Mouse (Mus musculus) cerebellum, postnatal 36 days (tissue): ENCODE measurements around the gene Zfp37.
"Not testable (repeated sequence)": the region's sequence is repeated elsewhere in the genome, so short reads cannot be mapped to it uniquely, and the experiment has no call there.

Source experiments
- DNase-seq, 2 experiments: peaks; one replicate each; pipeline ENCODE4 v3.0.0; 2021 to 2022; ENCODE audit warnings: mixed read lengths in 2 of 2

The Zfp37 gene

DNA sequence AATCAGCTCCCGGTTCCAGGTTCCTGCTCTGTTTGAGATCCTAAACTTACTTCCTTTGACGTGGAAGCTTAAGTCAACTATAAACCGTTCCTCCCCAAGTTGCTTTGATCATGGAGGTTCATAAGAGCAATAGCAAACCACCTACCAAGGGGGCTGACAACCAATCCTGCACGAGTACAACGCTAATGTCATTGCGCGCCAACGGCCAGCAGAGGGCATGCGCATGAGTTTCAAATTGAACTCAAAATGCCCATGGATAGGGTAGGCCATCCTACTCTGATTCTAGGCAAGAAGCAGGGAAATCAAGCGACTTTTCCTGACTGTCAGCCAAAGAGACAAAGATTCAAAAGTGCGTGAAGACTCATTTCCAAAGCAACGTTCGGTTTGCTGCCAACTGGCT lies at the start of gene Zfp37:
Zfp37 (minus strand) TSS at position 279 of the 400 bp plus-strand sequence.
- no peak for DNase-seq

DNA sequence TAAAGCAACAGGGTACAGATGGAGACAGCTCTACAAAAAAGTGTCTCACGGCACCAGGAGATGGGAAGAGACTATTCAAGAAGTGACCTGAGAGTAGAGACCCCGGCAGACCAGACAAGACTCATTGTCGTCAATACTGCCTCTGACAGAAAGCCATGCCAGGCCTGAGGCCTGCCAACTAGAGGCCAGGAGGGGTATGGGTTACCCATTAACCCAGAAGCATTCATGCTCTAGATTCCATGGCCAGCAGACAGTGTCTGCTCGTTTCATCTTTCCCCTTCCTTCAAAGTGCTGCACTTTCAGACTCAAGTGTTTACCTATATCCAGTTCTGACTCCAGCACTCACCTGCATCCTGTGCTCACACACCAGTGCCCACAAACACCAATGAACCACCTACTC lies 47.2 kb upstream of the Zfp37 start:
- DNase-seq: no peak

DNA sequence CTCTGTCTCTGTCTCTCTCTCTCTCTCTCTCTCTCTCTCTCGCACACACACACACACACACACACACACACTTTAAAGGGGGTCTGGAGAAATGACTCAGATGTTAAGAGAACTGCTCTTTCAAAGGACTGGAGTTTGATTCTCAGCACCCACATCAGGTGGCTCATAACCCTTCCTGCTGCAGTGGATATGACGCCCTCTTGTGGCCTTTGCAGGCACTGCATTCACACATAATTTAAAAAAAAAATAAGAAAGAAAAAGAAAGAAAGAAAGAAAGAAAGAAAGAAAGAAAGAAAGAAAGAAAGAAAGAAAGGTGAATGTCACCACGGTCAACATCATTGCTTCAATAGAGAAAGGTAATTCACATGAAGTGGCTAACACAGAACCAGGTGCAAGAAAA lies 46.4 kb upstream of the Zfp37 start:
- no peak for DNase-seq

DNA sequence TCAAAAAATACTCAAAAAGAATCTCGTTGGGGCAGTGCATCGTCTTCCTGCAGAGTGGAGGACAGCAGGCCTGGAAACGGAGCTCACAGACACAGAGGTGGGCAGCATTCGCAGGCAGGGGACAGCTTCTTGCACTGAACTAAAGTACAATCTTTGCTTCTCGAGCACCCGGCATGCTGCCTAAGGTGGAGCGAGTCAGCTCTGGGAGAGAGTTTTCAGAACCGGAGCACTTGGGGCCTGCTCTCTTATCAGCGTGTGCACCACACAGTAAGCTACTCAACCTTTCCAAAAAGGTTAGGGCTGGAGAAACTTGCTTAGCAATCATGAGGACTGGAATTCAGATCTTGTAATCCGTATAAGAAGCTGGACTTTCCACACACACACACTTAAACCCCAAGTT lies 45.8 kb upstream of the Zfp37 start:
- no peak for DNase-seq

DNA sequence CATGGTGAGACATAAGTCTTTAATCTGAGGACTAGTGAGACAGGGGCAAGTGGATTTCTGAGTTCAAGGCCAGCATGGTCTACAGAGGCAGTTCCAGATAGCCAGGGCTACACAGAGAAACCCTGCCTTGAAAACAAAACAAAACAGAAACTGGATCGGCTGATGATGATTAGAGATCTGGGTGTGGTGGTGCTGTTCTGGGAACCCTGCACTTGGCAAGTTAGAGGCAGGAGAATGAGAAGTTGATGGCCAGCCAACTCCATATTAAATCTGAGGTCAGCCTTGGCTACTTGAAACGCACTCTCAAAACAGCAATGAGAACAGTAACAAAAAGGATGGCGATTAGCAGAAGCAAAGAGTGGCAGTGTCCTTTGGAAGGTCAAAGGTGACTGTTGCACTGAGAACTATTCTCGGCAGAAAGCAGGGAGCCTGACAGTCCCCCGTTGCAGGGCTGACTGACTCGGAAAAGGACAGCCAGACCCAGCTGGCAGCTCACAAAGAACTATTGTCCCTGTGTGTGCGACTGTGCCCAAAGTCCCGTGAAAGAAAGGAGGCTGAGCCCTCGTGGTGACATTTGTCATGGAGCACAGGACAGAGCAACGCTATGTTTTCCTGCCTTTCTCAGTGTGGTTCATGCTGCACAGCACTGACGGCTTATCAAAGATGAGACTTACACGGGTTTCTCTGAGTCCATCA lies 44.1 kb upstream of the Zfp37 start:
- no peak for DNase-seq

DNA sequence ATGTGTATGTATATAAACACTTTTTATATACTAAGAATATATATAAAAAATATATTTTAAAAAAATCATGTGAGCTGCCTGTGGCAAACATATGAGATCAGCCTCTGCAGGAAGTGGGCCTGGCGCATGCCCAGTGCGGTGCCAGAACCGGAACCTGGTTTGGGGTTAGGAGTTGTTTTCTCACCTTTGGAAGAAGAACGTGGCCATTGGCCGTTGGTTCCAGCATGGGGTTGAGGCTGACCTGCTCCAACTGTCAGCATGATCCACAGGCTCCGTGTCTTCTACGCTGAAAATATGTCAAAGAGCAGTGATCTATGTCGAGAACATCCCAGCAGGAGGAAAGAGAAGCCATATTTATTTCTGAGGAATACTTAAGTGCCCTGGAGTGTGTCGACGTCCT lies 43.1 kb upstream of the Zfp37 start:
- no peak for DNase-seq

DNA sequence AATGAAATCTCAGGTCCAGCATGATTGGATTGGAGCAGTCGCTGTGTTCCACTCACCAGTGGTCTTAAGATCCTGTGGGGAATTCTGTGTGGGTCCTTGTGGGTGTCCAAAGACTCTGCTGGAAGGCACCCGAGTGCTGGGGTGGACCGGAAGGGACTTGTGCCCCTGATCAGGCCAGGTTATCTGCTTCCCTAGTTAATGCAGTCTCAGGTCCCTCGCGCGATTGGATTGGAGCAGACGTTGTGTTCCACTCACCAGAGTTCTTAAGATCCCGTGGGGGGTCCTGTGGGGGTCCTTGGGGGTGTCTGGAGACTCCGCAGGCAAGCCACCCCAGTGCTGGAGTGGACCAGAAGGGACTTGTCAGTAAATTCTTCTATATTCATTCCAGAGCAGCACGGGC lies 41.8 kb upstream of the Zfp37 start:
- DNase-seq: no peak

DNA sequence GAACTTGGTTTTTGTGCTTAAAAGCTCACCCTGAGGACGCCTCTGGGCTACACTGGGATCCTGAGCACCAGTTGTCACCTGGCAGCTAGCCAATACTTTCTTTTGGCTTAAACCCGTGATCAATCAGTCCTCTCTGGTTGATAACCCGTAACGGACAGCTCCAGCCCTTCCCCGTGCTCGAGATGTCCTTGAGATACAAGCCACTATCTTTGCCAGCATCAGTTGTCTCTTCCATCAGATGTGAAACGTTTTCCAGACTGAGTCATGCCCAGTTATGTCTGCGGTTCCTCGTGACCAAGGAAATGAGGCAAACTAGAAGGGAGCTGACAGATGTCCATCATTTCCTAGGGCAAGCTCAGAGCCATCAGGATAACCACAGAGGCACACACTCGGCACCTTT lies 36.3 kb upstream of the Zfp37 start:
- no peak for DNase-seq

DNA sequence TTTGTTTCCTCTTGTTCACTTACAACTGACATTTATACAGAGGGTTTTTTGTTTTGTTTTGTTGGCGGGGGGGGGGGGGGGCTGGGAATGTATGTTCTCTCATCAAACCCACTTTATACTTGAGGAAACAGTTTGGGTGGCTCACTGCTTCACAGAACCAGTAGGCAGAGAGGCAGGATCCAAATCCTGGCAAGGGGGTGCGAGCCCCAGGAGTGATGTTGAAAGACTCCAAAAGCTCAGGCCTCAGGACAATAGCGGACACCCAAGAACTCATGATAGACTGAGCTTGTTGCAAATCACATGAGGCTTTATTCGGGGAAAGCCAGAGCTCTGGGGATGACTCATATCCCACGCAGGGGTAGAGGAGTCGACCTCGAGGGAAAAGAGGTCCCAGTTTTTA lies 35.2 kb upstream of the Zfp37 start:
- DNase-seq: not testable (repeated sequence)

DNA sequence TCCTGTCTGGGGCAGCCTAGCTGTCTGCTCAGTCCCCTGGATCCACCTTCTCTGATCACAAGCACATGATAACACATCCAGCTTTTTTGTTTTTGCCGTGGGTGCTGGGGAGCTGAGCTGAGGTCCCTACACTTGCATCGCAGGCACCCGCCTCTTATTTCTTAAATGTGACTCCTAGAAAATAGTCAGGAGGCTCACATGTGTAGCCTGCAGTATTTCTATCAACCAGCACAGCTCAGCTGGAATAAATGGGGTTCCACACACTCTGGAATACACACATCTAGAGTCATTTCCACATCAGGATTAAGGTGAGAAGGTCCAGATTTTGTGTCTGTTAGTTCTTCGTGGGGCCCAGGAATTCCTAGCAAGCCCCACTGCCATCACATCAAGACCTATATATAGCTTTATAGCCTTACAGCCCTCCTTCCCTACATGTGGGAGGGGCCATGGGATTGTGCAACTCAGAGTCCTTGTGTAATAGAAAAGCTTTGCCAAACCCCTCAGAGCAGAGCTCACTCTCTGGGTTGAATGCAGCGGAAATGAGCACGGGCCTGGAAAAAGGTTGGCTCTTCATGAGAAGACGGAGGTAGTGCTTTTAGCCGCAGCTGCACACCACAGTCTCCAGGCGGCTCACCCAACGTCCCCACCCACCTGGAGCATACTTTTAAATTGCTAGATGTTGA lies 34.4 kb upstream of the Zfp37 start:
- no peak for DNase-seq

DNA sequence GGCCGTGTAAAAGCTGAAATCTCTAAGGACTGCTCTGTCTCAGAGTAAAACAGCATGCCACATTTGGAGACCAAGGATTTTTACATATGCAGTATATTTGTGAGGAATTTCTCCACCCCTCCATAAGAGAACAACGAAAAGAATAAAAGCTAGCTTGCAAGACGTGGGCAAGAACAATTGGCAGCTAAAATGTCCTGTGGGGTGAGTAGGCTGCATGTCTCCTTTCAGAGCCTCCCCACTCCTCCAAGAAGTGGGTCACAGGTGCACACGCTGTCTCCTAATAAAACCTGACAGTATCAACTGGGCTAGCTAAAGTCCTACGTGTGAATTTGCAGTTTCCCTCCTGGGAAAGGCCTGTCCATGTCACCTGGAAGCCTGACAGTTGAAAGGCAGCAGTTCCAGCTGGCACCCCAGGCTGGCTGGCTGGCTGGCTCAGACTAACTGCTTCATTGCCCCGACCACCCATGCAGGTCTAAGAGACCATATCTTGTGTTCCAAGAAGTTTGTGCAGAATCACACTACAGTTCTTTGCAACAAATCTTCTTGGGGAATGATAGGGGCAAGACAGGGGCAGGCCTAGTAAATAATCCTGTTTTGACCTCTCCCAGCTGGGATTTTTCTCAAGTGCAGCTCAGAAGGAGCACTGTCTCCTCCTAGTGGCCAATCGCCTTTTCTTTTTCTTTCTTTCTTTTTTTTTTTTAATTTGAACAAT lies 32.4 kb upstream of the Zfp37 start:
- DNase-seq: no peak

DNA sequence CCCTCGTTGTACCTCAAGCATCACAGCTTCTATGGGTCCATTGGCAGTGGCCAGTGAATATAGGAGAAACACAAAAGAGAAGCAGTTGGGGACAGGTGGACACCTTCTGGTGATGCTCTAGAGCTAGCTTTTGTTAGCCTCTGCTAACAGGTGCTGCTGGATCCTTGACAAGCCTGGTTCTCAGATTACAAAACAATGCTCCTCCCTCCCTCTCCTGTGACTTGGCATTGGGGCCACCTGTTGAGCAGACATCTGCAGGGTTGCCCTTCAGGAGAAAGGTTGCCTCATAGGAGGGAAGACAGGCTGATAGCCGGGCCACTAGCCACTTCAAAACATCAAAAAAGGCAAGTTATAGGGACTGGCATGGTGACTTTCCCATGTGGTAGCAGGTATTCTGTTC lies 31.4 kb upstream of the Zfp37 start, which contains the start of gene Slc31a2:
Slc31a2 (plus strand) TSS at position 287 of the 400 bp plus-strand sequence.
- no peak for DNase-seq

DNA sequence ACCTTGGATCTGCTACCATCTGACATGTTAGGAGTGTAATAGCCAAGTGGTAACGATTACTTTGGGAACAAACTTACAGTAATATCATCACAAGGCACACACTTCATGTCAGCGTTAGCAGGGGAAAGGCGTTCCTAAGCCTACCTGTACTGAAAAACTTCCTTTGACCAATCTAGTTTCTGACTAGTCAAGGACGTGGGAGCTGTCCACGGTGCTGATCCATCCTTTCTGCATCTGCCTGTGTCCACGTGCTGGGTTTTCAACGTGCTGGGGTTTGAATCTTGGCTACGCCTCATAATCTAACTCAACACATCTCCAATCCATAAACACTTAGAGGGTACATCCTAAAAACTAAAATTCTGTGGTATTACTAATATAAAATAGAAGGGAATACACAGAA lies 26.1 kb upstream of the Zfp37 start:
- no peak for DNase-seq

DNA sequence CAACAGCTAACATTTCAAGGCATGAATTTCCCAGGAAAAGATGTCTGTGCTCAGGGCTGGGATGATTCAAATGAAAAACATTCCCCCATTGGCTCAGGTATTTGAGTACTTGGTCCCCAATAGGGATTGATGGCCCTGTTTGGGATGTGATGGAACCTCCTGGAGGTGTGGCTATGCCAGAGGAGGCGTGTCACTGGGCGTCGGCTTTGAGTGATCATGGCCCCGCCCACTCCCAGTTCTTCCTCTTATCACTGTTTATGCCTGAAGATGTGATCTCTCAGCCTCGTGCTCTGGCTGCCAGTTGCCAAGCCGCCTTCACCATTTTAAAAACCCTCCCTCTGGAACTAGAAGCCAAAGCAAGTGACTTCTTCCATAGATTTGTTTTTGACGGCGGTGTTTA lies 23.7 kb upstream of the Zfp37 start:
- no peak for DNase-seq

DNA sequence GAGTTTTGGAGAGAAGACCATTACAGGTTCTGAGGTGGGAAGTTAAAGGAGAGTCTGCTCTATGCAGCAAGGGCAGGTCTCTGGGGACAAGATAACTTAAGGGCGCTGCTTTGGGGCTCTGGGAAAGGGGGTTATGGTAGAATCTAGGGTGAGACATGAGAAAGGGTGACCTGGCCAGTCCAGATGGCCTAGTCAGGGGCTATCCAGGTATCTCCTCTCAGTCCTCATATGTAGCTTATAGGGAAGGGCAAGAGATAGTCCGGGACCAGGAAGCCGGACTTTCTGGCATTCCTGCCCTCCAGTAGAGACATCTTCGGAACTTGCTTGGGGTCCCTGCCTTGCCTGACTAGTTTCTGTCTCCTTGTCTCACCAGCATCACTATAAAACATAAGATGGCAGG lies 20.9 kb upstream of the Zfp37 start:
- no peak for DNase-seq

DNA sequence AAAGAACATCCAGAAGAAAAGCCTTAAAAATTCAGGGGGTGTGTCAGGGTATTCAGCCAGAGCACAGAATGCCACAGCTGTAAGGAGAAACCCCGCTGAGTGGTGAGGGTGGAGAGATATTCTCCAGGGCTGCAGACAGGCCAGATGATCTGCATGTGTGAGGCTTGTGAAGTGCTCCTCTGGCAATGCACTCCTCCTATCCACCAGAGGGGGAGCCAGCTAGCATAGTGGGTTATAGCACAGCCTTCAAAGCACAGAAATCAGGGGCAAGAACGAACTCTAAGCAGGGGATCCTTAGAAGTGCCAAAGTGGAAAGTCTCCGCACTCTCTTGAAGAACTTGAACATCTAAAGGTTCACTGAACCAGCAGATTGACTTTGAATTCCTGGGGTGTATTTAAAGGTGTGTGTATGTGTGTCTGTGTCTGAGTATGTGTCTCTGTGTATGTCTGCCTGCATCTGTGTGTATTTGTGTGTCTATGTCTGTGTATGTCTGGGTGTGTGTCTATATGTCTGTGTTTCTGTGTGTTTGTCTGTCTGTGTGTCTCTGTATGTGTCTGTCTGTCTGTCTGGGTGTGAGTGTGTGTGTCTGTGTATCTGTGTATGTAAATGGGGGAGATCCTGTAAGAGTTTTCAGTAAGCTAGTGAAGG lies 20.2 kb upstream of the Zfp37 start:
- no peak for DNase-seq

DNA sequence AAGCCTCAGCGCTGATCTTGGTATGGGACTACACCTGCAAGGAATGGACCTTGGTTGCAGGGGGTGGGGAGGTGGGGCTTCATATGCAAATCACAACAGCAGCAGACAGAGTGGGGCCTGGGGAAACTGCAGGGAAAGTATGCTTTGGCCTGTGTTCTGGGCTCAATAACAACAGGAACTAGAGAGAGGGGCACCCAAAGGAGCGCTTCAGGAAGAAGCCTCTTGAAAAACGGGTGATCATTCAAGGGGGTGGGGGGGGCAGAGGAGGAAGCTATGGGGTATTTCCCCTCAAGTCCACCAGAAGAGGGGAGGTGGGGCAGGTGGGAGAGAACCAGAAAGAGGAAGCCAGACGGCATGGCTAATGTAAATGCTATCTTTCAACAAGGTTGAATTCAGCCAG lies 17.5 kb upstream of the Zfp37 start:
- DNase-seq: no peak

DNA sequence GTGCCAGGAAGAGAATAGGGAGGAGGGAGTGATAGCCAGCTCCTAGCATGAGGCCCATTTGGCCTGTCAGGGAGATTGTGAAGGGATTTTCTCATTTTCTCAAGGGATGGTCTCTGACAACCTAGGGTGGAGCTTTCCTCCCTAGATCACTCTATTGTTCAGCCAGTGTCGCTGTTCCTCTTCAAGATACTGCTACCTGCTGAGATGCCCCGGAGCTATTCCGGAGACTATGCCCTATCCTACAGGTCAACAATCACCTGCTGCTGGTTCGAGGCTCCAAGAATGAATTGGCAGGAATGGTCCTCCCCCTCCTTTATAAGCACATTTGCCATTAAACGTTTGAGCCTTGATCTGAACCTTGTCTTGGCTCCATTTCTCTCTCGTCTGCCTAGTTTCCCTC lies 9.7 kb upstream of the Zfp37 start:
- DNase-seq: no peak

DNA sequence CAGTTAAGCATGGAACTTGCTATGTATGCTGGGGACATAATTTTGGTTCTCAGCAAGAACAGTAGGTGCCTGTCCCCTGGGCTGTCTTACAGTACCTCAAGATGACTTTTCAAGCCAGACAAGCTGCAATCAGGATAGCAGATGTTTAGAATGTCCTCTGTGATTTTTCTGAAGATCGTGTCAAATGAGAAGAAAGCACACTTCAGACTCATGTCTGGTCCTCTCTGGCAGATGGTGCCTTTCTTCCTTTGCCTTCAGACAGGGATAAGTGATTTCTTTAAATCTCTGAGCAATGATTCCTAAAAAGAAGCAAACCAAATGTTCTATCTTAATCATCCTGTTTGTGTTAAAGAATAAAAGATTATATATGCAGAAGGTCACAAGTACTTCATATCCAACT lies 694 bp downstream of the Zfp37 start:
- no peak for DNase-seq

DNA sequence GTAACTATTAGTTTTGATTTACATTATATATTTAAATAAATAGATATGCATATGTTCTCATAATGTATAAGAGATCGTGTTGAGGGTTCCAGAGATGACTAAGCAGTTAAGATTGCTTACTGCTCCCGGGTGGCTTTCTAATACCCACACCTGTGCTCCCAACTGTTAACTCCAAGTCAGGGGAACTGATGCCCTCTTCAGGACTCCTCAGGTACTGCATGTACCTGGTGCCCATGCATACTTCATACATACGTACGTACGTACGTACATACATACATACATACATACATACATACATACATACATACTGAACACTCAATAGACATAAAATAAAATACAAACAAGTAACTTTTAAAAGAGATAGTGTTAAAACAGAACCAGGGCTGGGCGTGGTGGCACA lies 1.4 kb downstream of the Zfp37 start:
- peak; percentile 14 to 26 for DNase-seq

DNA sequence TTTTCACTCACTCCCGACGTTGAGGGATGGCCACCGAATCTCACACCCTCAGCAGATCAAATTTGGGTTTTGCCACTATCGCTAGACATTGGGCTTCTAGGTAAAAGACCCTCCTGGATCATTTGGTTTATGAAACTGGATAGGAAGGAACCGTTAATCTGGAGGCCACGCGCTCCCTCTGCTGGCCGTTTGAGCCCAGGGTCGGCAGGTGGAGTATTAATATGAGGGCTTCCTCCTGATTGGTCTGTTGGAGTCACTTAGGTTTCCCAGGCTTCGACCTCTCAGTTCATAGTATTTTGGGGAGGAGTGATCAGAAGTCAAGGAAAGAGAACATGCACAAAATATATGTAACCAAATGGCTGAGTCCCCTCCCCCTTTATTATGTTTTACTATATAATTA lies 2.5 kb downstream of the Zfp37 start:
- peak; percentile 50 to 54 for DNase-seq

DNA sequence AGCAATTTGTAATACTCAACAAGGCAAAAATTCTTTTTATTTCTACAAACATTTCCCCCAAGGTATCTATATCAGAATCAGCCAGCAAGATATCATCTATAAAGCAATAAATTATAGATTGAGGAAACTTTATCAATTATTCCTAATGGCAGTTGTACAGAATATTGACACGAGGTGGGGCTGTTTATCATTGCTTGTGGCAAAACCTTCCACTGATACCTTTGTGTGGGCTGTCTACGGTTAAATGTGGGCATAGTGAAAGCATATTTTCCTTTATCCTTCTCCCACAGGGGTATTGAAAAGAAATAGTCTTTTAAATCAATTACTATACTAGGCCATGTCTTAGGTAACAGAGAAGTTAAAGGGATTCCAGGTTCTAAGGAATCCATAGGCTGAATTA lies 17.4 kb downstream of the Zfp37 start:
- DNase-seq: no peak

DNA sequence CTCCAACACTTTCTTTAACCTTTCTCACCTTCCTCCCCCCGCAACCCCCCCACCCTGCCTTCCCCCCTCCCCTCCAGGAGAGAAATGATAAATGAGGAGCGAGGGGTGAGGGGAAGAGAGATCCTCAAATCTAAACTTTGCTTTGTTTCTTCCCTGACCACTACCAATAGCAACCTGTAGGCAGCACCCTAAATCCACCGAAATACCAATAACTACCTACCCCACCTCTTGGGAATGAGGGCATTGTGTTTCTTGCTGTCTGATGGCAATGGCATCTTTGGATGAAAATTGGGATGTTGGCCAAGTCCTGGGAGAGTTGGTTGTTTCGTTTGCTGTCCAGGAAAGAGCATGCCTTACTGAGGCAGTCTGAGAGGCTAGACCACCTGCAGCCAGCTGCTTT lies 20.8 kb downstream of the Zfp37 start:
- no peak for DNase-seq
